Mouse (Mus musculus): Measurements from ENCODE around the gene Eid2.
"Not testable (repeated sequence)": the region's sequence is repeated elsewhere in the genome, so short reads cannot be mapped to it uniquely, and the experiment has no call there.

The Eid2 gene

DNA sequence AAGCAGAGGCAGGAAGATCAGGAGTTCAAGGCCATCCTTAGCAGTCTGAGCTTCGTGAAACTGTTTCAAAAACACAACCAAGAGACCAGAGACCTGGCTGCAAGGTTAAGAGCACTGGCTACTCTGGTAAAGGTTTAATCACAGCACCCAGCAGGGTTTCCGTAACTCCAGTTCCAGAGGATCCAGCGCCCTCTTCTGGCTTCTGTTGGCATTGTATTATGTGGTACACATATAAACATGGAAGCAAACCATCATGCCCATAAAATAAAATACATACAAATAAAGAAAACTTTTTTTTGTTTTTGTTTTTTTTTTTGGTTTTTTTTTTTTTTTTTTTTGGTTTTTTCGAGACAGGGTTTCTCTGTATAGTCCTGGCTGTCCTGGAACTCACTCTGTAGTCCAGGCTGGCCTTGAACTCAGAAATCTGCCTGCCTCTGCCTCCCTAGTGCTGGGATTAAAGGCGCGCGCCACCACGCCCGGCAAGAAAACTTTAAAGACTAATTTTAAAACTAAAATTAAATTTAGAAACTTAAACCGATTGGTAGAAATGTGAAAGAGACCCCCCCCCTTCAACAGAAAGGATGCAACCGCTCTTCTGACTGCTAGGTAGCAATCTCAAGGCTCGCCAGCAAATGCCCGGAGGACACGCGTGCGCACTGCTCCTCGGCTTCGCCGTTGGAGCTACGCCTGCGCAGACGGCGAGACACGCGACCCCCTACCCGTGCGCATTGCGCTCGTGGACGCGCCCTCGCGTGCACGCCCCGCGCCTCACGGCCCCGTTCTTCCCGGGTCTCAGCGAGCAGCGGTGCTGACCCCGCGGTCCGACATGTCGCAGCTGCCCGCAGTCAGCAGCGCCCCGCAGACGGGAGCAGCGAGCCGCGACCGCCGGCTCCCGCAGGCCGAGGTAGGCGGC, at the start of gene Eid2:
Gene Eid2 (plus strand): TSS at position 753 of the 913 bp plus-strand sequence.
- peak; percentile 69 for DNase-seq (ENCODE audit: low read depth)

GRCm38 (mm10) chr7:28218951-28219740, 48.5 kb upstream of the Eid2 start:
- not testable (repeated sequence) for DNase-seq (ENCODE audit: low read depth)

- not testable (repeated sequence) for DNase-seq (ENCODE audit: low read depth)
Observed at GRCm38 (mm10) chr7:28226836-28227235, 40.8 kb upstream of the Eid2 start.

GRCm38 (mm10) chr7:28227421-28227820, 40.3 kb upstream of the Eid2 start:
- DNase-seq (ENCODE audit: low read depth), result not testable (repeated sequence)

GRCm38 (mm10) chr7:28243943-28244342, 23.7 kb upstream of the Eid2 start:
- DNase-seq (ENCODE audit: low read depth), result not testable (repeated sequence)

DNA sequence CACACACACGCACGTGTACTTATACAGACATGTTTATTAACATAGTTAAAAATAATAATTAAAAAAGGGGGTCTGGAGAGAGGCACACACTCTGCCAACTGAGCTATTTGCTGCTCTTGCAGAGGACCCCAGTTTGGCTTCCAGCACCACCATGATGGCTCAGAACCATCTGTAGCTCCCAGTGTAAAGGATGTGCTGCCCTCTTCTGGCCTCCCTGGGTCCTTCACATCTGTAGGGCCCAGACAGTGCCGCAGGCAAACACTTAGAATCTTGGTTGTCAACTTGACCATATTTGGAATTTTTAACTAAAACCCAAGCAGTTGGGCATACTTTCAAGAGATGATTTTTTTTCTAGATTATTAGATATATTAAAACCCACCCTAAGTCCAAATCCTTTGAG, 18.7 kb upstream of the Eid2 start:
- no peak for DNase-seq (ENCODE audit: low read depth)

- DNase-seq (ENCODE audit: low read depth), result no peak
Observed at GRCm38 (mm10) chr7:28251976-28252375, 15.7 kb upstream of the Eid2 start.

DNA sequence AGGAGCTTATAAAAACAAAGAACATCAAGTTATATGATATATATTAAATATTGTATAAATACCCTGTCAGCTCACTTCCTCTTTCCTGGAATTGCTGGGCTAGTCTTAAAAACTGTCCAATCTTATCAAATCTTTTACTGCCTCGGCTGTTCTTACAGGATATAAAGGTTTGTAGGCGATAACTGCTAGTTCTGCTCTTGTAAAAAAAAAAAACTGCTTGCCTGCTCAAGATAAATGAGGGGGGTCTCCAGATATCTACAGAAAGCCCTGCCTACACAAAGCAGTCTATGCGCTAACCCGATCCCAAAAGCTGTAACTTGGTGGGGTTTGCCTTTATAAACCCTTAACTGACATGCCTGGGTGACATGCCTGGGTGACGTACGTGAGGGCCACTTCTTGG, 13.1 kb upstream of the Eid2 start:
- no peak for DNase-seq (ENCODE audit: low read depth)

GRCm38 (mm10) chr7:28255476-28255875, 12.2 kb upstream of the Eid2 start:
- no peak for DNase-seq (ENCODE audit: low read depth)

GRCm38 (mm10) chr7:28262861-28263260, 4.8 kb upstream of the Eid2 start:
- DNase-seq (ENCODE audit: low read depth), result no peak

GRCm38 (mm10) chr7:28263786-28264185, 3.9 kb upstream of the Eid2 start:
- DNase-seq (ENCODE audit: low read depth), result peak; percentile 53

DNA sequence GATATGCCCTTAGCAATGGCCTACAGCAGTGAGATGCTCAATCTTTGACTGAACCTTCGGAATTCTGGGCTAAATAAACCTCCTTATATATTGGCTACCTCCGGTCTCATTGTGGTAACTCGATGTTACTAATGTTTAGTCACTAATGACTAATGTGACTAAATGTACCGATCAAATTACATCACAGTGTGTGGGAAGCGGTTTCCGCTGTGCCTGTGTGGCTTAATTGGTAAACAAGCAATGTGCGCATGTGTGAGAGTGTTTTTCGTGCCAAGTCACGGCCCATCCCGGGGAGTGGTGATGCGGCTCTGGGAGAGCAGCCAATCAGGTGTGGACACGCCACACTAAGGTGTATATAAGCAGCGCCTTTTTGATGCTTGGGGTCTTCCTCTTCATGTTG, 2.3 kb upstream of the Eid2 start:
- DNase-seq (ENCODE audit: low read depth), result no peak

- peak; percentile 40 for DNase-seq (ENCODE audit: low read depth)
Observed at GRCm38 (mm10) chr7:28268042-28268531, 406 bp downstream of the Eid2 start.

- DNase-seq (ENCODE audit: low read depth), result no peak
Observed at GRCm38 (mm10) chr7:28268576-28268975, 895 bp downstream of the Eid2 start.

DNA sequence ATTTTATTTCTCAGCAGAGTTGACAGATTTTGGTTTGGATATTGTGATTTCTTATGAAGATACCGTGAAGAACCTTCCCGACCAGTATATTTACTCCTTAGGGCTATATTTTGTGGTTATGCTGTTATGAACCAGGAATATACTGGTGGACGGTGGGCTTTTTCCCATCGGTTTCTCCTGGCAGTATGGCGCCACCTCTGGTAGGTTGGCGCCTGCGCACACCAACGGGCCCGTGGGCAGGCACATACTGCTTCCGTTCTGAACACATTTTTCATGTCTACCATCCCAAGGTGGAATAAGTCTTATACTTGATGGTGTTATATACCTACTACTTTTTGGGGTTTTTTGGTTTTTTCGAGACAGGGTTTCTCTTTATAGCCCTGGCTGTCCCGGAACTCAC, 1.7 kb downstream of the Eid2 start:
- DNase-seq (ENCODE audit: low read depth), result no peak

DNA sequence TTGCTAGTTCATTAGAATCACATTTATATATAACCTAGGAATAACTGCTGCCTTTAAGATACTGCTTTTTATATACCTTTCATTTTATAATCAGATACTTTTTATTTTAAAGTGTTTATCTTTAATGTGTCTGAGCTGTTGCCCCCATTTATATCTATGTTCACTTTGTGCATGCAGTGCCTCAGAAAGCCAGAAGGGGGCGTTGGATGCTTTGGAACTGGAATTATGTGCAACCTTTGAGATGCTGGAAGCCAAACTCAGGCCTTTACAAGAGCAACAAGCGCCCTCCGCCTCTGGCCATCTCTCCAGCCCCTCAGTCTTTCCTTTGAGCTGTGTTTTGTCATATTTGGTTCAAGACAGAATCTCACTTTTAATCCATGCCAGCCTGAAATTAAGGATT, 4.1 kb downstream of the Eid2 start:
- DNase-seq (ENCODE audit: low read depth), result no peak

DNA sequence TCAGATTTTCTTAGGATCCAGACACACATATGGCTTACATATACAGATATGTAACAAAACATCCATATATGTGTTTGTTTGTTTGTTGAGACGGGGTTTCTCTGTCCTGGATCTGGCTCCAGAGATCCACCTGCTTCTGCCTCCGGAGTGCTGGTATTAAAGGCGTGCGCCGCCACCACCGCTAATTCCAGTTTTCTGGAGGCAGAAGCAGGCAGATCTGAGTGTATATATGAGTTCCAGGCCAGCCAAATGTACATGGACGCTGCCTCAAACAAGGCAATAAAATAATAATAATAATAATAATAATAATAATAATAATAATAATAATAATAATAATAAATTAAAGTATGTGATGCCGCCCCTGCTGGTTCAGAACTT, 9.5 kb downstream of the Eid2 start:
- DNase-seq (ENCODE audit: low read depth), result no peak

DNA sequence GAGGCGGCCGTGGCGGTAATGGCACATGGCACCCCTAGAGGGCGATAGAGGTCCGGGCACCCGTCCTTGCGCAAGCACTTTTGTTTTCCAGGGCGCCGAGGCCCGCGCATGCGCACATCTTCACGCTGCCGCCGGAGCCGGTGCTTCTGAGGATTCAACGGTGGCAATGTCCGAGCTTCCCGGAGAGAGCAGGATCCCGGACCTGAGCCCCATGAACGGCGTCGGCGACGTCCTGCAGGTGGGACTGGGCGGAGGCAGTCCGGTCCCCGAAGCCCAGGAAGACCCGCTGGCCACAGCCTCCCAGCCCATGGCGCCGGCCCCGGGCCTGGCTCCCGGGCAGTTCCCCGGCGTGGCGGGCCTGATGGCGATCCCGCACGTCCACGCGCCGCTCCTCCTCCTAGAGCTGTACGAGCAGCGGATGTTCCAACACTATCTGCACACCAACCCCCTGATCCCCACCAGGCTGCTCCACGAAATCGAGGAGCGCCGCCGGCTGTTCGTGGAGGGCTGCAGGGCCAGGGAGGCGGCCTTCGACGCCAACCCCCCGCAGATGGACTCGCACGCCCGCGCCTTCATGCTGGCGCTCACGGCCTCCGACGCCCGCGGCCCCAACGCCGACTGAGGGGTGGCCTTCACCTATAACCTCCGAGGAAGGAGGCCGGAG, 10.1 kb downstream of the Eid2 start, which contains the start of gene Eid2b:
Gene Eid2b (plus strand): TSS at position 125 of the 664 bp plus-strand sequence.
- DNase-seq (ENCODE audit: low read depth), result peak; percentile 97

DNA sequence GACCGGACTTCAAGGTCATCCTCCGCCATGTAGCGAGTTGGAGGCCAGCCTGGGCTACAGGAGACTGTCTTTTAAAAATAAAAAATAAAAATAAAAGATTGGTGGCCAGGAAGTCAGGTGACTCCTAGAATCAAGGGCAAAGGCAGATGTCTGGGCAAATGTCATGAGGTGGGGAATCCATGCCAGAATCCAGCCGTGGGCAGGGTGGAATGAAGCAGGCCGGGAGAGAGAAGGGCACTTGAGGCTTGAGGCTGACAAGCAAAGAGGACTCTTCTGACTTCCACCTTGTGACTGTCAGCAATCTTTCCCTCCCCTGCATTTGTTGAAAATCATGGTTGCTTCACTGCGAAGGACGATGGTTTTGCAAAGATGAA, 10.6 kb downstream of the Eid2 start:
- no peak for DNase-seq (ENCODE audit: low read depth)

DNA sequence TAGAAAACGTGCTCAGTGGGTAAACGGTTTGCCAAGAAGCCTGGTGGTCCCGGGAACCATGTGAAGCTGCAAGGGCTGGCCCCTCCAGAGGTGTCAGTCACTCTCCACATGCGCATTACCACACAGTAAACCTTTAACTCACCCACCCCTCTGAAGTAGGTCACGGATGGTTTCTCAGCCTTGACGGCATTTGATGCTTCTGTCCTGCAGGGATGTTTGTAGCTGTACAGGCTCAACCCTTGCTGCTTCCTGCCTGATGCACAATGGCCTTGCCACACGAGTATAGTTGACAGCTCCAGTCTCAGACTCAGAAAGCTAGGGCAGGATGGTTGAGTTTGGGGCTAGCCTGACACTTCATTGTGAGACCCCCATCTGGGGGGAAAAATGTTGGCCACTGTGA, 12.9 kb downstream of the Eid2 start:
- DNase-seq (ENCODE audit: low read depth), result no peak

DNA sequence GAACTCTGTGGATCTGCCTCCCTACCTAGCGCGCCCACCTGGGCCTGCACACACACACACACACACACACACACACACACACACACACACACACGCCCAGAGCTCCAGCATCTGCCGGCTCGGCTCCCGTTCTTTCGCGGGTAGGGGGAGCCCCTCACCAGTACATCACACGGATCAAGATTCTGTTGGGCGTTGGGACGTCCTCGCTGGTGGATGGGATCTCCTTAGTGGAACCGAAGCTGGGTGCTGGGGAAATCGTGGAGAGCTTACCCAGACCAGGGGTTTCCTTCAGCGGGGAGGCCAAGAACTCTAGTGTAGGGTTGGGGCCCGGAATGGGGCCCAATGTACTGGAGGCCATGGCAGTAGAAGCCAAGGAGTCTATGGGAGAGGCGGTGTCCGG, 22.5 kb downstream of the Eid2 start:
- no peak for DNase-seq (ENCODE audit: low read depth)

Data from naive thymus-derived CD4-positive, alpha-beta T cell, adult 2 months (primary cell).